Mouse (Mus musculus) embryonic facial prominence, embryonic 12.5 days (tissue): ENCODE measurements around the gene Syndig1. TPM values are rescaled to one million over a fixed set of nuclear protein-coding genes. Genes with fewer than 3 reads are reported as not detected.

Experiments
- ATAC-seq: fragments of 200-750 bp; cut with Nextera tagmentation; 2 replicates; pipeline ENCODE4 v1.8.0; 2017; ENCODE audit not compliant: insufficient number of reproducible peaks, insufficient read depth, low FRiP score, low TSS enrichment
- H3K27ac ChIP-seq: fragments of 300-500 bp; sonication (generic); 2 replicates; pipeline ENCODE4 v1.5.1; 2016; ENCODE audit warnings: mild to moderate bottlenecking
- H3K27me3 ChIP-seq: fragments of 300-500 bp; sonication (generic); 2 replicates; pipeline ENCODE4 v1.6.1; 2016; ENCODE audit warnings: mild to moderate bottlenecking, moderate library complexity
- H3K36me3 ChIP-seq: fragments of 300-500 bp; sonication (generic); 2 replicates; pipeline ENCODE4 v1.6.1; 2016; ENCODE audit warnings: mild to moderate bottlenecking
- H3K4me1 ChIP-seq: fragments of 300-500 bp; sonication (generic); 2 replicates; pipeline ENCODE4 v1.6.1; 2016
- H3K4me2 ChIP-seq: fragments of 300-500 bp; sonication (generic); replicated peaks from 2 replicates; pipeline ENCODE4 v1.6.1; 2016; ENCODE audit warnings: mild to moderate bottlenecking, moderate library complexity
- H3K4me3 ChIP-seq: fragments of 300-500 bp; sonication (generic); 2 replicates; pipeline ENCODE4 v1.5.1; 2016; ENCODE audit warnings: mild to moderate bottlenecking
- H3K9ac ChIP-seq: fragments of 300-500 bp; sonication (generic); 2 replicates; pipeline ENCODE4 v1.6.1; 2016; ENCODE audit warnings: mild to moderate bottlenecking, moderate library complexity
- H3K9me3 ChIP-seq: fragments of 300-500 bp; sonication (generic); 2 replicates; pipeline ENCODE4 v1.6.1; 2016; ENCODE audit warnings: mild to moderate bottlenecking, moderate library complexity
- WGBS: fragments of 180-500 bp; shearing (Covaris S2); methylation state at CpG from one replicate; pipeline ENCODE4 v1.1.7; 2016; 5-methylcytosine and 5-hydroxymethylcytosine counted together
- polyA plus RNA-seq: library from polyadenylated mRNA; unstranded; fragments of >200 nt; fragmentation: Nextera tagmentation; extraction: Ambion mirVana; gene quantifications from 2 replicates; pipeline ENCODE4 v1.2.1, GENCODE M21; 2016

The Syndig1 gene
- polyA plus RNA-seq, 1 experiment from 2014 or later: 7.9 TPM

DNA sequence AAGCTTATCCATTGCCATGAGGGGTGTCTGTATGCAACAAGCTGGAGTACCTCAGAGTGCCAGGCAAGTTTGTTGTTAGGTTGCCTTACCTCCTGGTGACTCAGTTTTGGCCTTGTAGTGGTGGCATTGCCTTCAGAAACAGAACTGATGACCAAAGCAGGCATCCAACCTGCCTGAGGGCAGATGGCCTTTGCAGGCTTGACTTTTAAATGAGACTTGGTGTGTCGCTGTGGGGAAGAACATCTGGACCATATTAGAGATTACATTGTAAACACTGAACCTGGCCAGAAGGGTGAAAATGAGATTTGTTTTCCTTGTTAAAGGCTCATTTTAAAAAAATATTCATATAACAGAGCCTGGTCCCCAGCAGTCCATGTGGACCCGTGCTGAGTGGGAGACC, 102.1 kb downstream of the Syndig1 start:
- no peak for ATAC-seq
- Histone ChIP-seq H3K4me1 (peaks cover 27% of the 10 kb centered on the region), H3K27ac (no peak overlapping the region), H3K36me3 (no peaks in the 10 kb centered on the region), H3K9ac (no peak overlapping the region), H3K4me3 (no peak overlapping the region), H3K4me2 (no peak overlapping the region), H3K9me3 (no peaks in the 10 kb centered on the region), H3K27me3 (no peaks in the 10 kb centered on the region)
- WGBS: 19% methylated on average over 2 of the region's 2 CpGs

- no peak overlapping the region for H3K4me2 ChIP-seq
- no peaks in the 10 kb centered on the region for H3K36me3 ChIP-seq
- H3K4me1 ChIP-seq: peaks cover 27% of the 10 kb centered on the region
- H3K9ac ChIP-seq: no peak overlapping the region
- no peaks in the 10 kb centered on the region for H3K9me3 ChIP-seq
- H3K27me3 ChIP-seq: no peaks in the 10 kb centered on the region
- no peak overlapping the region for H3K27ac ChIP-seq
- ATAC-seq: no peak
- H3K4me3 ChIP-seq: no peak overlapping the region
These were observed 103.1 kb downstream of the Syndig1 start for GRCm38 (mm10) chr2:149932095-149932494.

DNA sequence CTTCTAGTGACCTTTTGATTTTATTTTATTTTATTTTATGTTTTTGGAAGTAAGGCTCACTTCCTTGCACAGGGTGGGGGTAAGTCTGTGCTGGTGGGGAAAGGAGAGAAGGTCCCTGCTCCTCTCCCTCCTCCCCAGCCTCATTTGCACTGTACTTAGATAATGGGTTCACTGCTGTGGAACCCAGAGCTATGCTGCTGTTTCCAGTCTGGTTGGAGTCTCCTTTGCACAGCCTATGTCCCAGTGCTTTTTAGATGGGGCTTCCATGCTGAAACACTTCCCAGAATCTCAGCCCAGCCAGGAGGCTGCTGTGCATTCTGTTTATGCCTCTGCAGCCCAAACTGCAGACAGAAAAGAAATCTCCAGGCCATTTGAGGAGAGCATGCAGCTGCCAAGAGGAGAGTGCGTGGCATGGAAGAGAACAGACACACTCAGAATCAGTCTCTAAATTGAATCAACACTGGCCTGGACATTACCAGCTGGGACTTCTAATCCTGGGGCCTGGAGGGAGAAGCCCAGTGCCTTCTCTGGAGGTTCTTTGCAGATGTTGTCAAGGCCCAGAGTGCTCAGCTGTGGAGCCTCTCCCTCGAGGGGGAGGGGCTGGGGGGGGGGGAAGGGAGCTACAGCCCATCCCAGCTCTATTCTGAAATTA, 104.4 kb downstream of the Syndig1 start:
- Histone ChIP-seq H3K4me3 (no peak overlapping the region), H3K36me3 (no peaks in the 10 kb centered on the region), H3K9me3 (no peaks in the 10 kb centered on the region), H3K9ac (no peak overlapping the region), H3K4me2 (no peak overlapping the region), H3K4me1 (peaks cover 27% of the 10 kb centered on the region), H3K27ac (no peak overlapping the region), H3K27me3 (no peaks in the 10 kb centered on the region)
- 29% methylated on average over 2 of the region's 2 CpGs for WGBS
- no peak for ATAC-seq

GRCm38 (mm10) chr2:149934139-149934538, 105.1 kb downstream of the Syndig1 start:
- WGBS: 34% methylated on average over 4 of the region's 4 CpGs
- Histone ChIP-seq H3K4me2 (no peak overlapping the region), H3K9ac (no peak overlapping the region), H3K27me3 (no peaks in the 10 kb centered on the region), H3K36me3 (no peaks in the 10 kb centered on the region), H3K27ac (no peak overlapping the region), H3K4me3 (no peak overlapping the region), H3K4me1 (peaks cover 27% of the 10 kb centered on the region), H3K9me3 (no peaks in the 10 kb centered on the region)
- ATAC-seq: no peak

- H3K4me1 ChIP-seq: peaks cover 5% of the 10 kb centered on the region; the same call in 1 of the 2 replicates
- no peak for ATAC-seq
- no peaks in the 10 kb centered on the region for H3K9me3 ChIP-seq
- H3K27ac ChIP-seq: no peak overlapping the region
- H3K4me3 ChIP-seq: no peak overlapping the region
- no peak overlapping the region for H3K9ac ChIP-seq
- 71% methylated on average over 4 of the region's 4 CpGs for WGBS
- H3K27me3 ChIP-seq: no peaks in the 10 kb centered on the region
- no peaks in the 10 kb centered on the region for H3K36me3 ChIP-seq
- H3K4me2 ChIP-seq: no peak overlapping the region
These were observed 109.8 kb downstream of the Syndig1 start for GRCm38 (mm10) chr2:149938829-149939228.

GRCm38 (mm10) chr2:149939586-149939985, 110.6 kb downstream of the Syndig1 start:
- ATAC-seq: no peak
- Histone ChIP-seq H3K4me3 (no peak overlapping the region), H3K9me3 (no peaks in the 10 kb centered on the region), H3K4me1 (0 out of 2 replicates have a peak, but pooled peaks cover 3% of the 10 kb centered on the region), H3K9ac (no peak overlapping the region), H3K36me3 (no peaks in the 10 kb centered on the region), H3K27ac (no peak overlapping the region), H3K4me2 (no peak overlapping the region), H3K27me3 (no peaks in the 10 kb centered on the region)
- WGBS: 44% methylated on average over 2 of the region's 2 CpGs

DNA sequence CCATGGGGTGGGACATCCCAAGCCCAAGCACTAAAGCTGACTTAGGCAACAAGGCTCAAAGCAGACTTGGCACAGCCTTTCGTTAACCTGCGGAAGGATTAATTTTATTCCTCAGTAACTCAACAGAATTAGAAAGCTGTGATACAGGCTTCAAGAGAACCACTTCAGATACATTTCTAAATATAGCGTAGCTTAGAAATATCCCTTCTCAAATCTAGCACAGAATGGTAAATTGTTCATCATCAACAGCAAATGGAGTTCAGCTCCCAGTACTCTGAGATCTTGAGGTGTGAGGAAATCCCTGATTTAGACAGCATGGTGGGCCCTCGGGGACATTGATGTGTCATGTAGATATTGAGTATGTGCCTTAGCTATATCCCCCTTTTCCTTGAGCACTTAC, 121.6 kb downstream of the Syndig1 start:
- Histone ChIP-seq H3K4me2 (no peak overlapping the region), H3K4me3 (no peak overlapping the region), H3K9me3 (no peaks in the 10 kb centered on the region), H3K4me1 (no peaks in the 10 kb centered on the region), H3K9ac (no peak overlapping the region), H3K27me3 (no peaks in the 10 kb centered on the region), H3K27ac (no peak overlapping the region), H3K36me3 (no peaks in the 10 kb centered on the region)
- 93% methylated on average over 4 of the region's 4 CpGs for WGBS
- no peak for ATAC-seq

DNA sequence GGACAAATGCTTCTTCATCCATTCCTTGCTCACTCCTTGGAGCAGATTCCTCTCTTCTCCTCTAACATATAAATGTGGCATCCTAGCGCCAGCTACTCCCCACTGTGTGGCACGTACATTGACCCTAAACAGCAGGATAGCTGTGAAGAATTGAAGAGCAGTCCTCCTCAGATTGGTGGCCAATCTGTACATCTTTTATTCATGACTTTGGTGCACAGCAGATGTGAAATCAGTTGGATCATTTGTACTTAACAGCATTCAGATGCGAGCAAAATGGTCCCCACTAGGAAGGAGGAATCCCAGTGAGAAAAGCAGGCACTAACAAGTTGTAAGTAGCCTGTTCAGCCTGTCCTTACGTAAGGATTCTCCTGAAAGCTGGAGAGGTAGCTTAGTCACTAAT, 142.0 kb downstream of the Syndig1 start:
- WGBS: 76% methylated on average over 4 of the region's 4 CpGs
- no peak overlapping the region for H3K27ac ChIP-seq
- H3K9ac ChIP-seq: no peak overlapping the region
- no peaks in the 10 kb centered on the region for H3K9me3 ChIP-seq
- no peak overlapping the region for H3K4me2 ChIP-seq
- no peaks in the 10 kb centered on the region for H3K27me3 ChIP-seq
- H3K4me3 ChIP-seq: no peak overlapping the region
- no peaks in the 10 kb centered on the region for H3K4me1 ChIP-seq
- H3K36me3 ChIP-seq: no peaks in the 10 kb centered on the region
- ATAC-seq: no peak

DNA sequence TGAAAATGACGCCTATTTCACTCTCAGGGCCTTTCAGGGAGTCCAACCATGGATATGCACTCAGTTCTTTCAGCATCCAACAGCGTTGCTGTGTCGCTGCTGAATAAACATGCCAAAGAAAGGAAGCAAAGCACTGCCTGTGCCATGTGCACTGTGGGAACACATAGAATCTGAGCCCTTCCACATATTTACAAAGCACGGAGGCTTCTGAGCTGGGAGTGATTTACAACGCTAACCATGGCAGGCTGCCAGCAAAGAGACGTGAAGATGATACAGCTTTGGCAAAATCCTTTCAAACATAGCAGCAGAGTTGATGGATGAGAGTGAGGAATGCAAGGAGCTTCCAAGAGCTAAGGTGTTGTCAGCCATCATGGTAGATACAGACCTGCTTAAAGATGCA, 144.6 kb downstream of the Syndig1 start:
- WGBS: 77% methylated on average over 6 of the region's 6 CpGs

GRCm38 (mm10) chr2:149980419-149980818, 151.4 kb downstream of the Syndig1 start:
- Histone ChIP-seq H3K27ac (no peak overlapping the region), H3K36me3 (no peaks in the 10 kb centered on the region), H3K4me2 (no peak overlapping the region), H3K4me3 (no peak overlapping the region), H3K4me1 (no peaks in the 10 kb centered on the region), H3K9me3 (no peaks in the 10 kb centered on the region), H3K9ac (no peak overlapping the region), H3K27me3 (no peaks in the 10 kb centered on the region)
- ATAC-seq: no peak
- WGBS: 78% methylated on average over 1 of the region's 1 CpGs

More for the DNA sequence above, 144.6 kb downstream of the Syndig1 start:
- Histone ChIP-seq H3K4me2 (no peak overlapping the region), H3K27me3 (no peaks in the 10 kb centered on the region), H3K4me1 (no peaks in the 10 kb centered on the region), H3K27ac (no peak overlapping the region), H3K4me3 (no peak overlapping the region), H3K36me3 (no peaks in the 10 kb centered on the region), H3K9ac (no peak overlapping the region), H3K9me3 (no peaks in the 10 kb centered on the region)
- no peak for ATAC-seq

DNA sequence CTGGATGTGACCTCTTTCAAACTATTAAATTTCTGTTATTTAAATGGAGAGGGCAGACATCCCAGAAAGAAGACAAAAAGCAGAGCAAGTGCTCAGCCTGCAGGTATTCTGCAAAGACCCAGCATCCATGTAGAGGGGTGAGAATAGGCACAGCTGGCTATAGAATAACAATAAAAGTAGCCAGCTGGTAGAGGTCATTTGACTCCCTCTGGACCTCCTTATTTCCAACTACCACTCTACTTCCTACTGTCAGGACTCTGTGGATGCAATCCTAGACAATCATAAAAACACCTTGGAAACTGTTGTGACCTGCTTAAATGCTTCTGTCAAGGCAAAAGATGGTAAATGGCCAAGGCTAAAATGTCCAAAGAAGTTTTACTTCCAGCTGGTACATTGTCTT, 153.5 kb downstream of the Syndig1 start:
- ATAC-seq: no peak
- H3K9ac ChIP-seq: no peak overlapping the region
- H3K4me3 ChIP-seq: no peak overlapping the region
- H3K36me3 ChIP-seq: no peaks in the 10 kb centered on the region
- H3K9me3 ChIP-seq: no peaks in the 10 kb centered on the region
- no peak overlapping the region for H3K27ac ChIP-seq
- H3K4me1 ChIP-seq: no peaks in the 10 kb centered on the region
- no peak overlapping the region for H3K4me2 ChIP-seq
- H3K27me3 ChIP-seq: no peaks in the 10 kb centered on the region

GRCm38 (mm10) chr2:149983107-149983506, 154.1 kb downstream of the Syndig1 start:
- WGBS: 73% methylated on average over 1 of the region's 1 CpGs

DNA sequence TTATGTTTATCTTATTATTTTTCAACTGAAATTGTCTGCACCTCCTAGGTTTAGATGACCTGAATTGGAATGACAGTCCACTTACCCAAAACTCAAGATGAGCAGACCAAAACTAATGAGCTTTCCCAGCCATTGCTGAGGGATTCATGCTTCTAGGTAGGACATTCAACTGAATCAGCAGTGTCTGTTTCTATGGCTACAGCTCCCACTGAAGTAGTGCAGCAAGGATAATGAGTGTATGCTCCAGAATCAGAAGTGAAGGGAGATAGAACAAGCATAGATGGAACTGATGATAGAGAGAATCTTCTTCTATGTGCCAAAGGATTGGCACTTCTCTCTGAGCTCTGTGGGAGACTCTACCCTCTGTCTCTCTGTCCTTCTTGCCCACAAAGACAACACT, 158.6 kb downstream of the Syndig1 start:
- H3K27me3 ChIP-seq: no peaks in the 10 kb centered on the region
- no peak for ATAC-seq
- H3K9me3 ChIP-seq: no peaks in the 10 kb centered on the region
- no peaks in the 10 kb centered on the region for H3K4me1 ChIP-seq
- no peaks in the 10 kb centered on the region for H3K36me3 ChIP-seq
- no peak overlapping the region for H3K9ac ChIP-seq
- H3K4me2 ChIP-seq: no peak overlapping the region
- H3K27ac ChIP-seq: no peak overlapping the region
- H3K4me3 ChIP-seq: no peak overlapping the region

More at GRCm38 (mm10) chr2:149983107-149983506, 154.1 kb downstream of the Syndig1 start:
- ATAC-seq: no peak
- no peak overlapping the region for H3K4me2 ChIP-seq
- no peaks in the 10 kb centered on the region for H3K27me3 ChIP-seq
- no peak overlapping the region for H3K9ac ChIP-seq
- H3K4me1 ChIP-seq: no peaks in the 10 kb centered on the region
- H3K27ac ChIP-seq: no peak overlapping the region
- H3K36me3 ChIP-seq: no peaks in the 10 kb centered on the region
- no peak overlapping the region for H3K4me3 ChIP-seq
- H3K9me3 ChIP-seq: no peaks in the 10 kb centered on the region
